Mouse (Mus musculus) bone marrow macrophage, adult 2 months (primary cell): Measurements from ENCODE around the gene Bcl2l13.

Source experiments
- CTCF ChIP-seq: IDR thresholded peaks from 2 replicates; pipeline ENCODE4 v1.5.1; 2012; ENCODE audit warnings: low read depth, mild to moderate bottlenecking, low read length, moderate library complexity
- POLR2A ChIP-seq: IDR thresholded peaks from 2 replicates; pipeline ENCODE4 v1.6.1; 2012; ENCODE audit warnings: mild to moderate bottlenecking, low read depth, low read length, borderline replicate concordance

- TF ChIP-seq CTCF (no peak), POLR2A (no peak)
Measured at GRCm38 (mm10) chr6:120913783-120914182, 77.8 kb downstream of the Bcl2l13 start.
